Mouse (Mus musculus) G1E (cell line): ENCODE data around the gene Sidt1.

Experiments used
- CTCF ChIP-seq: IDR thresholded peaks from 2 replicates; pipeline ENCODE4 v1.5.1; 2012; ENCODE audit warnings: low read depth, low read length, inconsistent platforms, mixed read lengths
- GATA1 ChIP-seq: IDR thresholded peaks from 2 replicates; pipeline ENCODE4 v1.6.1; 2012; ENCODE audit warnings: borderline replicate concordance, low read length, inconsistent platforms, mixed read lengths
- GATA2 ChIP-seq: IDR thresholded peaks from 2 replicates; pipeline ENCODE4 v1.6.1; 2012; ENCODE audit warnings: low read depth, low read length, inconsistent platforms, borderline replicate concordance
- POLR2AphosphoS5 ChIP-seq: IDR thresholded peaks from 2 replicates; pipeline ENCODE4 v1.6.1; 2012; ENCODE audit warnings: low read depth, low read length, inconsistent platforms; ENCODE audit not compliant: insufficient replicate concordance
- TAL1 ChIP-seq: conservative IDR thresholded peaks from 2 replicates; pipeline ENCODE4 v1.6.1; 2012; ENCODE audit warnings: low read depth, low read length, inconsistent platforms, mixed read lengths

DNA sequence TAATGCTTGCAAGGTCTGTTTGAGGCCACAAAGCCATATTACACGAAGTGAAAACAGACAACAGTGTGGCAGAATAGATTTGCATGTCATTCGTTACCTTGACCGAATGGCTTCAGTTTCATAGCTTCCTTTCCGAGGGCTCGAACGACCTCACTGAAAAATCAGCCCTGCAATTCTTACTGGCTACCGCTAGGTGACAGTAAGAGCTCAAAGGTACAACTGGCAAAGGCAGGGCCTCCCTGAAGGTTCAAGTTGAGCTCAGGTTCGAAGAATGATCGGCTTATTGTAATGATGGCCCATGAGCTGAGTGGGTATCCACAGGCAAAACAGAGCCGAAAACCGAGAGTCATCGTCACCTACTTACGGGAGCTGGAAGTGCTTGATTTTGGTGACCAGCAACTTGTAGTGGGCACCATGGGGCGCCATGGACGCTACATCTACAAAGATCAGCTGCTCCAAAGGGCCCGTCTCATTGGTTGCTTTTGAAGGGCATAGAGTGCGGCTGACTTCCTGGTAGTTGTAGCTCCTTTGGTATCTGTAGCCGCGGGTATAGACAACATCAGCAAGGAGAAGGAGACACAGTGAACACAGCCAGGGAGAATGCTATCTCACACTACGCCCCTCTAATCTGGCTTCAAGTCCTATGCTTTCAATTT is 33.4 kb downstream of the Sidt1 start:
- TF ChIP-seq CTCF, result peak; percentile 87
- TF ChIP-seq GATA1, result no peak
- no peak for TF ChIP-seq GATA2
- no peak for TF ChIP-seq TAL1
- TF ChIP-seq POLR2AphosphoS5, result no peak
